Mouse (Mus musculus) stomach, postnatal 0 days (tissue): ENCODE measurements around the gene Magea8.
"Not testable (repeated sequence)": the region's sequence is repeated elsewhere in the genome, so short reads cannot be mapped to it uniquely, and the experiment has no call there.

Experiments
- CTCF ChIP-seq: IDR thresholded peaks from 2 replicates; pipeline ENCODE4 v1.5.1; 2016; ENCODE audit warnings: antibody characterized with exemption, low read depth, mild to moderate bottlenecking, moderate library complexity
- EP300 ChIP-seq: optimal IDR thresholded peaks from 2 replicates; pipeline ENCODE3; 2016; ENCODE audit warnings: antibody characterized with exemption

DNA sequence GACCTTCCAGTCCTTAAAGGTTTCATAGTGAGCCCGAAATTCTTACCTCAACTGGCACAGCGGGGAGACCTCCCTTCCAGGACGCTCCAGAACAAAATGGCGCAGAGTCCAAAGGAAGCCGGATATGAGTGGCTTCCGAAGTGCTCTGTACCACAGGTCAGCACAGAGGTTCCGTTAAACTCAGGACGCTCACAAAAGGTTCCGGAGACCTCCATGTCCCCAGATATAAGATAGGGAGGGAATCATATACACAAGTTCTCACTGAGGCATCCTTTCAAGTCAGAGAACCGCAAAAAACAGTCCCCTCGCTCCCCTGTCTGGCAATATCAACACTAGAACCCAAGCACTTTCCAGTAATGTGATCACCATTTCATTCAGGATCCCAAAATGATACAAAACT lies at the start of gene Magea8:
- not testable (repeated sequence) for TF ChIP-seq CTCF, EP300
